Mouse (Mus musculus): ENCODE data around the gene Sars2. TPM values are rescaled to one million over a fixed set of nuclear protein-coding genes. Genes with fewer than 3 reads are reported as not detected.

Gene Sars2
- polyA plus RNA-seq, 1 experiment from 2014 or later = 18.7 TPM

GRCm38 (mm10) chr7:28739829-28740228, 2.0 kb upstream of the Sars2 start:
- Histone ChIP-seq H3K4me3 (ENCODE audit: low read length) (no peak overlapping the region), H3K9ac (ENCODE audit: low read depth, low read length) (no peak overlapping the region), H3K27ac (ENCODE audit: low read depth, low read length) (no peak overlapping the region), H3K9me3 (ENCODE audit: control insufficient read depth, low read length) (no peaks in the 10 kb centered on the region), H3K27me3 (replicated peaks; ENCODE audit: control insufficient read depth, insufficient read depth, low read length) (no peaks in the 10 kb centered on the region), H3K4me2 (ENCODE audit: low read length) (no peak overlapping the region), H3K36me3 (ENCODE audit: control insufficient read depth, insufficient read depth, low read length) (peaks cover 4% of the 10 kb centered on the region; the same call in 1 of the 2 replicates), H3K4me1 (ENCODE audit: control insufficient read depth, insufficient read depth, low read depth, low read length) (peaks cover 10% of the 10 kb centered on the region)
- 94% methylated on average over 21 of the region's 21 CpGs for WGBS
- ATAC-seq = no peak

GRCm38 (mm10) chr7:28740949-28741348, 843 bp upstream of the Sars2 start:
- H3K4me3 ChIP-seq (ENCODE audit: low read length) = peak overlapping the region; percentile 69
- peaks cover 4% of the 10 kb centered on the region; the same call in 1 of the 2 replicates for H3K36me3 ChIP-seq (ENCODE audit: control insufficient read depth, insufficient read depth, low read length)
- H3K9me3 ChIP-seq (ENCODE audit: control insufficient read depth, low read length) = no peaks in the 10 kb centered on the region
- no peak overlapping the region; the same call in 1 of the 2 replicates for H3K27ac ChIP-seq (ENCODE audit: low read depth, low read length)
- H3K27me3 ChIP-seq (replicated peaks; ENCODE audit: control insufficient read depth, insufficient read depth, low read length) = no peaks in the 10 kb centered on the region
- peaks cover 10% of the 10 kb centered on the region for H3K4me1 ChIP-seq (ENCODE audit: control insufficient read depth, insufficient read depth, low read depth, low read length)
- peak overlapping the region; percentile 70 for H3K9ac ChIP-seq (ENCODE audit: low read depth, low read length)
- 39% methylated on average over 9 of the region's 9 CpGs for WGBS
- no peak for ATAC-seq
- peak overlapping the region; percentile 68 for H3K4me2 ChIP-seq (ENCODE audit: low read length)

- H3K4me3 ChIP-seq (ENCODE audit: low read length) = peak overlapping the region; percentile 69
- H3K9ac ChIP-seq (ENCODE audit: low read depth, low read length) = peak overlapping the region; percentile 70
- no peaks in the 10 kb centered on the region for H3K9me3 ChIP-seq (ENCODE audit: control insufficient read depth, low read length)
- peak; percentile 37 for ATAC-seq
- H3K27me3 ChIP-seq (replicated peaks; ENCODE audit: control insufficient read depth, insufficient read depth, low read length) = no peaks in the 10 kb centered on the region
- 2% methylated on average over 13 of the region's 13 CpGs for WGBS
- H3K27ac ChIP-seq (ENCODE audit: low read depth, low read length) = peak overlapping the region; percentile 74
- peak overlapping the region; percentile 68 for H3K4me2 ChIP-seq (ENCODE audit: low read length)
- peaks cover 8% of the 10 kb centered on the region; the same call in 1 of the 2 replicates for H3K36me3 ChIP-seq (ENCODE audit: control insufficient read depth, insufficient read depth, low read length)
- peaks cover 10% of the 10 kb centered on the region for H3K4me1 ChIP-seq (ENCODE audit: control insufficient read depth, insufficient read depth, low read depth, low read length)
Observed at GRCm38 (mm10) chr7:28741368-28741708, 454 bp upstream of the Sars2 start.

GRCm38 (mm10) chr7:28749935-28750334, 8.1 kb downstream of the Sars2 start:
- Histone ChIP-seq H3K9me3 (ENCODE audit: control insufficient read depth, low read length) (no peaks in the 10 kb centered on the region), H3K9ac (ENCODE audit: low read depth, low read length) (no peak overlapping the region), H3K4me1 (ENCODE audit: control insufficient read depth, insufficient read depth, low read depth, low read length) (no peaks in the 10 kb centered on the region), H3K36me3 (ENCODE audit: control insufficient read depth, insufficient read depth, low read length) (peaks cover 9% of the 10 kb centered on the region), H3K4me2 (ENCODE audit: low read length) (no peak overlapping the region), H3K27ac (ENCODE audit: low read depth, low read length) (no peak overlapping the region), H3K27me3 (replicated peaks; ENCODE audit: control insufficient read depth, insufficient read depth, low read length) (no peaks in the 10 kb centered on the region), H3K4me3 (ENCODE audit: low read length) (no peak overlapping the region)
- no peak for ATAC-seq
- 90% methylated on average over 7 of the region's 7 CpGs for WGBS

- H3K4me3 ChIP-seq (ENCODE audit: low read length) = peak within 1 kb of the TSS; percentile 2; the same call in 1 of the 2 replicates
- no peaks in the 10 kb centered on the region for H3K9me3 ChIP-seq (ENCODE audit: control insufficient read depth, low read length)
- H3K4me2 ChIP-seq (ENCODE audit: low read length) = peak within 1 kb of the TSS; percentile 40
- peak within 1 kb of the TSS; percentile 6 for H3K9ac ChIP-seq (ENCODE audit: low read depth, low read length)
- peaks cover 20% of the 10 kb centered on the region for H3K36me3 ChIP-seq (ENCODE audit: control insufficient read depth, insufficient read depth, low read length)
- no peak within 1 kb of the TSS for H3K27ac ChIP-seq (ENCODE audit: low read depth, low read length)
- ATAC-seq = 0 out of 2 replicates have a peak, but pooled peaks have one; percentile 34
- WGBS = 6% methylated on average over 17 of the region's 17 CpGs
- peaks cover 3% of the 10 kb centered on the region; the same call in 1 of the 2 replicates for H3K27me3 ChIP-seq (replicated peaks; ENCODE audit: control insufficient read depth, insufficient read depth, low read length)
- H3K4me1 ChIP-seq (ENCODE audit: control insufficient read depth, insufficient read depth, low read depth, low read length) = peaks cover 3% of the 10 kb centered on the region; the same call in 1 of the 2 replicates
Observed at GRCm38 (mm10) chr7:28756079-28756478, 14.3 kb downstream of the Sars2 start, which contains the start of gene Ccer2. Gene Ccer2, plus strand, starts transcription at chr7:28756174.

GRCm38 (mm10) chr7:28758623-28759022, 16.8 kb downstream of the Sars2 start:
- Histone ChIP-seq H3K36me3 (ENCODE audit: control insufficient read depth, insufficient read depth, low read length) (peaks cover 26% of the 10 kb centered on the region), H3K9ac (ENCODE audit: low read depth, low read length) (no peak overlapping the region), H3K27ac (ENCODE audit: low read depth, low read length) (no peak overlapping the region), H3K4me2 (ENCODE audit: low read length) (no peak overlapping the region), H3K4me1 (ENCODE audit: control insufficient read depth, insufficient read depth, low read depth, low read length) (peaks cover 3% of the 10 kb centered on the region; the same call in 1 of the 2 replicates), H3K9me3 (ENCODE audit: control insufficient read depth, low read length) (no peaks in the 10 kb centered on the region), H3K27me3 (replicated peaks; ENCODE audit: control insufficient read depth, insufficient read depth, low read length) (peaks cover 3% of the 10 kb centered on the region; the same call in 1 of the 2 replicates), H3K4me3 (ENCODE audit: low read length) (no peak overlapping the region)
- ATAC-seq = no peak
- whole genome bisulfite sequencing = 82% methylated on average over 13 of the region's 13 CpGs

- ATAC-seq = no peak
- Histone ChIP-seq H3K27ac (ENCODE audit: low read depth, low read length) (no peak overlapping the region), H3K4me2 (ENCODE audit: low read length) (no peak overlapping the region), H3K9ac (ENCODE audit: low read depth, low read length) (no peak overlapping the region), H3K27me3 (replicated peaks; ENCODE audit: control insufficient read depth, insufficient read depth, low read length) (no peaks in the 10 kb centered on the region; the same call in 1 of the 2 replicates), H3K4me3 (ENCODE audit: low read length) (no peak overlapping the region), H3K36me3 (ENCODE audit: control insufficient read depth, insufficient read depth, low read length) (peaks cover 26% of the 10 kb centered on the region), H3K9me3 (ENCODE audit: control insufficient read depth, low read length) (no peaks in the 10 kb centered on the region), H3K4me1 (ENCODE audit: control insufficient read depth, insufficient read depth, low read depth, low read length) (peaks cover 12% of the 10 kb centered on the region)
- WGBS = 87% methylated on average over 9 of the region's 9 CpGs
Observed at GRCm38 (mm10) chr7:28761907-28762306, 20.1 kb downstream of the Sars2 start.

- H3K4me2 ChIP-seq (ENCODE audit: low read length) = peak overlapping the region; percentile 76
- no peak overlapping the region for H3K27ac ChIP-seq (ENCODE audit: low read depth, low read length)
- H3K4me1 ChIP-seq (ENCODE audit: control insufficient read depth, insufficient read depth, low read depth, low read length) = peaks cover 27% of the 10 kb centered on the region
- H3K9me3 ChIP-seq (ENCODE audit: control insufficient read depth, low read length) = no peaks in the 10 kb centered on the region
- peaks cover 11% of the 10 kb centered on the region for H3K36me3 ChIP-seq (ENCODE audit: control insufficient read depth, insufficient read depth, low read length)
- peak overlapping the region; percentile 43; the same call in 1 of the 2 replicates for H3K9ac ChIP-seq (ENCODE audit: low read depth, low read length)
- WGBS = 92% methylated on average over 6 of the region's 6 CpGs
- no peaks in the 10 kb centered on the region for H3K27me3 ChIP-seq (replicated peaks; ENCODE audit: control insufficient read depth, insufficient read depth, low read length)
- ATAC-seq = no peak
- H3K4me3 ChIP-seq (ENCODE audit: low read length) = peak overlapping the region; percentile 83
Observed at GRCm38 (mm10) chr7:28765211-28765610, 23.4 kb downstream of the Sars2 start.

- WGBS = under 1% methylated on average over 45 of the region's 45 CpGs
- peak within 1 kb of the TSS; percentile 76 for H3K4me2 ChIP-seq (ENCODE audit: low read length)
- H3K27me3 ChIP-seq (replicated peaks; ENCODE audit: control insufficient read depth, insufficient read depth, low read length) = no peaks in the 10 kb centered on the region
- H3K9me3 ChIP-seq (ENCODE audit: control insufficient read depth, low read length) = no peaks in the 10 kb centered on the region
- H3K4me3 ChIP-seq (ENCODE audit: low read length) = peak within 1 kb of the TSS; percentile 83
- H3K4me1 ChIP-seq (ENCODE audit: control insufficient read depth, insufficient read depth, low read depth, low read length) = peaks cover 27% of the 10 kb centered on the region
- H3K9ac ChIP-seq (ENCODE audit: low read depth, low read length) = peak within 1 kb of the TSS; percentile 83
- peak within 1 kb of the TSS; percentile 66; the same call in 1 of the 2 replicates for H3K27ac ChIP-seq (ENCODE audit: low read depth, low read length)
- peaks cover 5% of the 10 kb centered on the region for H3K36me3 ChIP-seq (ENCODE audit: control insufficient read depth, insufficient read depth, low read length)
- ATAC-seq = peak; percentile 99
Observed at GRCm38 (mm10) chr7:28766173-28766879, 24.5 kb downstream of the Sars2 start, which contains the start of gene Sirt2. Gene Sirt2, plus strand, starts transcription at chr7:28766735.
